Mouse (Mus musculus) lung, postnatal 0 days (tissue): ENCODE results near the gene Stpg1. TPM values are rescaled to one million over a fixed set of nuclear protein-coding genes. Genes with fewer than 3 reads are reported as not detected.

Experiments used
- ATAC-seq: fragments of 200-750 bp; cut with Nextera tagmentation; 2 replicates; pipeline ENCODE4 v1.8.0; 2017; ENCODE audit warnings: moderate library complexity
- DNase-seq: peaks from one replicate; pipeline ENCODE4 v3.0.0-alpha.2; 2016; ENCODE audit warnings: low spot score
- H3K27ac ChIP-seq: fragments of 300-500 bp; sonication (generic); 2 replicates; pipeline ENCODE4 v1.5.1; 2014; ENCODE audit warnings: antibody characterized with exemption, mild to moderate bottlenecking, low read length, mixed read lengths
- H3K27me3 ChIP-seq: fragments of 300-500 bp; sonication (generic); replicated peaks from 2 replicates; pipeline ENCODE4 v1.6.1; 2014; ENCODE audit warnings: low read length, mixed read lengths; ENCODE audit not compliant: insufficient read depth
- H3K36me3 ChIP-seq: fragments of 300-500 bp; sonication (generic); 2 replicates; pipeline ENCODE4 v1.6.1; 2014; ENCODE audit warnings: low read length, mixed read lengths; ENCODE audit not compliant: insufficient read depth
- H3K4me1 ChIP-seq: fragments of 300-500 bp; sonication (generic); 2 replicates; pipeline ENCODE4 v1.6.1; 2014; ENCODE audit warnings: antibody characterized with exemption, low read depth, low read length, mixed read lengths; ENCODE audit not compliant: insufficient read depth
- H3K4me2 ChIP-seq: fragments of 300-500 bp; sonication (generic); replicated peaks from 2 replicates; pipeline ENCODE4 v1.6.1; 2014; ENCODE audit warnings: low read depth, mild to moderate bottlenecking, low read length, moderate library complexity, mixed read lengths
- H3K4me3 ChIP-seq: fragments of 300-500 bp; sonication (generic); 2 replicates; pipeline ENCODE4 v1.5.1; 2014; ENCODE audit warnings: low read depth, low read length
- H3K9ac ChIP-seq: fragments of 300-500 bp; sonication (generic); replicated peaks from 2 replicates; pipeline ENCODE4 v1.6.1; 2014; ENCODE audit warnings: low read depth, mild to moderate bottlenecking
- H3K9me3 ChIP-seq: fragments of 300-500 bp; sonication (generic); 2 replicates; pipeline ENCODE4 v1.6.1; 2016; ENCODE audit warnings: low read length, mixed read lengths
- CTCF ChIP-seq: IDR thresholded peaks from 2 replicates; pipeline ENCODE4 v1.5.1; 2016; ENCODE audit warnings: antibody characterized with exemption, mild to moderate bottlenecking
- EP300 ChIP-seq: IDR thresholded peaks from 2 replicates; pipeline ENCODE4 v1.6.1; 2016; ENCODE audit warnings: antibody characterized with exemption, mild to moderate bottlenecking, control low read depth
- WGBS: fragments of 180-500 bp; shearing (Covaris S2); extraction: QIAGEN DNeasy Blood & Tissue Kit; methylation state at CpG from one replicate; pipeline ENCODE4 v1.1.7; 2014; 5-methylcytosine and 5-hydroxymethylcytosine counted together
- polyA plus RNA-seq: library from polyadenylated mRNA; unstranded; fragments of >200 nt; fragmentation: Nextera tagmentation; extraction: Ambion mirVana; gene quantifications from 2 replicates; pipeline ENCODE4 v1.2.1, GENCODE M21; 2015

Gene Stpg1
- polyA plus RNA-seq, 1 experiment from 2014 or later, result 0.85 TPM

DNA sequence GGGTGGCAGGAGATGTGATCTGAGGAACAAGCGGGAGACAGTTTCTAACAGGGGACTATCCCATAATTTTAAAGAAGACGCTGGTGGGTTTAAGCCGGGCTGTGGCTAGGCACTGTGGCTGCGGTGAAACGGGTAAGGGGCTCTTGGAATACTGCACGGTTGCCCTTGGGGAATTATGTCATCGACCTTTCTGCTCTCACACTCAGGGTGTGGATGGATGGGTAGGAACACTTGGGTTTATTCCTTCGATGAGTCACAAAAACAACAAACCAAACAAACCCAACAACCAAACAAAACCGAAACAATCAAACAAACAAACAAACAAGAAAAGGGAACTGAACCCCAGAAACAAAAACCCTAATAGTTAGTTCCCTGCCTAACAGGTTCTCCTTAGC lies 804 bp downstream of the Stpg1 start:
- Histone ChIP-seq H3K36me3 (no peaks in the 10 kb centered on the region), H3K4me1 (no peaks in the 10 kb centered on the region; the same call in 1 of the 2 replicates), H3K27me3 (no peaks in the 10 kb centered on the region), H3K9ac (no peak overlapping the region), H3K27ac (no peak overlapping the region; the same call in 1 of the 2 replicates), H3K4me2 (peak overlapping the region; percentile 95), H3K9me3 (no peaks in the 10 kb centered on the region; the same call in 1 of the 2 replicates), H3K4me3 (peak overlapping the region; percentile 55; the same call in 1 of the 2 replicates)
- 8% methylated on average over 9 of the region's 9 CpGs for whole genome bisulfite sequencing
- DNase-seq (no peak), ATAC-seq (no peak)
- no peak for TF ChIP-seq EP300
- TF ChIP-seq CTCF, result no peak

GRCm38 (mm10) chr4:135495810-135496209 lies 1.2 kb downstream of the Stpg1 start:
- Histone ChIP-seq H3K4me2 (no peak overlapping the region), H3K27me3 (no peaks in the 10 kb centered on the region), H3K4me3 (peak overlapping the region; percentile 55; the same call in 1 of the 2 replicates), H3K4me1 (no peaks in the 10 kb centered on the region; the same call in 1 of the 2 replicates), H3K9me3 (no peaks in the 10 kb centered on the region; the same call in 1 of the 2 replicates), H3K36me3 (no peaks in the 10 kb centered on the region), H3K9ac (no peak overlapping the region), H3K27ac (no peak overlapping the region)
- WGBS, result 25% methylated on average over 18 of the region's 18 CpGs
- no peak for ATAC-seq
- DNase-seq, result peak; percentile 68
- TF ChIP-seq CTCF (peak; percentile 19; the same call in 1 of the 2 replicates), EP300 (no peak)

- DNase-seq (peak; percentile 50), ATAC-seq (peak; percentile 13; the same call in 1 of the 2 replicates)
- no peak overlapping the region for H3K4me3 ChIP-seq
- no peak overlapping the region for H3K4me2 ChIP-seq
- H3K27me3 ChIP-seq, result no peaks in the 10 kb centered on the region
- H3K27ac ChIP-seq, result peak overlapping the region; percentile 57
- TF ChIP-seq CTCF (no peak), EP300 (peak; percentile 69)
- no peaks in the 10 kb centered on the region; the same call in 1 of the 2 replicates for H3K4me1 ChIP-seq
- 60% methylated on average over 6 of the region's 6 CpGs for WGBS
- H3K9me3 ChIP-seq, result no peaks in the 10 kb centered on the region; the same call in 1 of the 2 replicates
- no peak overlapping the region for H3K9ac ChIP-seq
- no peaks in the 10 kb centered on the region for H3K36me3 ChIP-seq
Measured at GRCm38 (mm10) chr4:135498136-135498535, 3.5 kb downstream of the Stpg1 start.

DNA sequence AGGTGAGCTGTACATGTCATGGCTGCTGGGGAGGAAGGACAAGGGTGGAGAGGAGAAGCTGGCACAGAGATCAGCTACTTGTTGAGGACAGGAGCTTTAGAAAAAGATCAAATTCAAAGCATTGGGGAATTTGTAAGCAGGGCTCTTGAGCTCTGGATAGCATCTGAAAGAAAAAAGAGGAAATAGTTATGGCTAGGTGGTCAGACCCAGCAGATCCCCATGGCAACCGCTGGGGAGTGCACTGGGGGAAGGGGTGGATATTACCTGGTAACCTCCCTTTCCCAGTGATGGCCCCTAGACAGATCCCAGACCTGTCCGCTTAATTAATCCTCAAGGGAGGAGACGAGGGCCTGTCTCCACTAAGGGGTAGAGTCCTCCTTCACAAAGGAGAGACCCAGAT lies 5.2 kb downstream of the Stpg1 start:
- no peak for ATAC-seq
- no peaks in the 10 kb centered on the region for H3K36me3 ChIP-seq
- DNase-seq, result no peak
- H3K27ac ChIP-seq, result no peak overlapping the region
- 83% methylated on average over 3 of the region's 3 CpGs for WGBS
- TF ChIP-seq CTCF (no peak), EP300 (no peak)
- H3K4me3 ChIP-seq, result no peak overlapping the region
- no peak overlapping the region for H3K9ac ChIP-seq
- H3K4me1 ChIP-seq, result no peaks in the 10 kb centered on the region; the same call in 1 of the 2 replicates
- H3K4me2 ChIP-seq, result no peak overlapping the region
- H3K9me3 ChIP-seq, result no peaks in the 10 kb centered on the region; the same call in 1 of the 2 replicates
- H3K27me3 ChIP-seq, result no peaks in the 10 kb centered on the region

GRCm38 (mm10) chr4:135501587-135501986 lies 7.0 kb downstream of the Stpg1 start:
- ATAC-seq (no peak), DNase-seq (no peak)
- Histone ChIP-seq H3K27me3 (no peaks in the 10 kb centered on the region), H3K27ac (no peak overlapping the region), H3K4me2 (no peak overlapping the region), H3K9me3 (no peaks in the 10 kb centered on the region; the same call in 1 of the 2 replicates), H3K4me1 (no peaks in the 10 kb centered on the region), H3K9ac (no peak overlapping the region), H3K4me3 (no peak overlapping the region), H3K36me3 (no peaks in the 10 kb centered on the region)
- no peak for TF ChIP-seq CTCF
- TF ChIP-seq EP300, result no peak
- WGBS, result 35% methylated on average over 4 of the region's 4 CpGs

GRCm38 (mm10) chr4:135505794-135506193 lies 11.2 kb downstream of the Stpg1 start:
- 61% methylated on average over 11 of the region's 11 CpGs for WGBS
- Histone ChIP-seq H3K4me2 (no peak overlapping the region), H3K27me3 (no peaks in the 10 kb centered on the region), H3K27ac (no peak overlapping the region), H3K4me3 (no peak overlapping the region), H3K36me3 (no peaks in the 10 kb centered on the region), H3K9ac (no peak overlapping the region), H3K4me1 (no peaks in the 10 kb centered on the region), H3K9me3 (no peaks in the 10 kb centered on the region)
- TF ChIP-seq EP300 (no peak), CTCF (no peak)
- DNase-seq (no peak), ATAC-seq (no peak)
